Mouse (Mus musculus): ENCODE results near the gene Plekho2. TPM values are rescaled to one million over a fixed set of nuclear protein-coding genes. Genes with fewer than 3 reads are reported as not detected.

Gene Plekho2
- total and polyA plus RNA-seq, 2 experiments from 2014 or later, result 8.3 to 21.0 TPM

DNA sequence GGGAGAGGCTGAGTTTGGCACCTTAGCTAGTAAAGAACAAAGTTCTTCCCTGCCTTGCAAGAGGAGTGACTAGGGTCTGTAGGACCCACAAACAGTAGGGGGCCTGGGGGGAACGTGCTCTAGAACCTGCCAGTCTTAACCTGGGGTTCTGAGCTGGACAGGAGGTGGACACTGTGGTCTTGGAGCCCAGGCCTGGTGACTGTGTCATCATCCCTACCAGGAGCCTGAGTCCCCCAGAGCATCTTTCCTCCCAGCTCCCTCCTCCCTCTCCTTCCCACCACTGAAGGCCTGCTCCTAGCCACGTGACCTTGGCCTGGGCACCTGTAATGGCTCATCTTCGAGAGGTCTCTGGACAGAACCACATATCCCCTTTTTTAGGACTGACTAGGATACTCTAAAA, 45.7 kb downstream of the Plekho2 start:
- Histone ChIP-seq H3K27me3 (ENCODE audit: control insufficient read depth, insufficient read depth, low read length) (no peaks in the 10 kb centered on the region), H3K4me2 (ENCODE audit: low read depth, low read length) (no peak overlapping the region), H3K4me1 (ENCODE audit: control insufficient read depth, insufficient read depth) (no peaks in the 10 kb centered on the region), H3K36me3 (replicated peaks; ENCODE audit: control insufficient read depth, insufficient read depth, low read length) (no peaks in the 10 kb centered on the region), H3K9ac (replicated peaks; ENCODE audit: low read depth, low read length) (no peak overlapping the region), H3K9me3 (replicated peaks; ENCODE audit: control insufficient read depth, low read length) (no peaks in the 10 kb centered on the region), H3K4me3 (ENCODE audit: low read depth, low read length) (no peak overlapping the region), H3K27ac (ENCODE audit: low read depth) (no peak overlapping the region)
- WGBS, result 85% methylated on average over 3 of the region's 3 CpGs
- TF ChIP-seq EP300 (IDR thresholded peaks at IDR 0.05; ENCODE audit: low read depth) (no peak), CTCF (IDR thresholded peaks at IDR 0.05; ENCODE audit: low read depth) (no peak)
- ATAC-seq (ENCODE audit: insufficient read depth, low read depth), result no peak
- DNase-seq (ENCODE audit: low spot score), result no peak

DNA sequence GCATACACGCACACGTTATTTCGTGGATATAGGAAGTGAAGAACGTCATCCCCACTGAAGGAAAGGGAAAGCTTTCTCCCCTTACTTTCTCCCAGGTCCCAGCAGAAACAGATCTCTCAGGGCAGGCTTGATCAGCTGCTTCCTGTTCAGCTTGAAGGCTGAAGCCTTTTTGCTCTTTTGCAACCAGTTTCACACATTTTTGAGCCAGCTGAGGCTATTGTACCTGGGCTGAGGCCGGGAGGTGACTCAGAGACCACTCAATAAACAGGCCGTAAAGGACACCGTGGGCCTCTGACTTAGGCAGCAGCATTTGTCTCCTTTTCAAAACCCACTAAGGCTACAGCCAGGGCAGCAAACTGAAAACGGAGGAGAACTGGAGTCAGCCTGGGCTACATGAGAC, 46.9 kb downstream of the Plekho2 start:
- peaks cover 5% of the 10 kb centered on the region; the same call in 1 of the 2 replicates for H3K4me1 ChIP-seq (ENCODE audit: control insufficient read depth, insufficient read depth)

DNA sequence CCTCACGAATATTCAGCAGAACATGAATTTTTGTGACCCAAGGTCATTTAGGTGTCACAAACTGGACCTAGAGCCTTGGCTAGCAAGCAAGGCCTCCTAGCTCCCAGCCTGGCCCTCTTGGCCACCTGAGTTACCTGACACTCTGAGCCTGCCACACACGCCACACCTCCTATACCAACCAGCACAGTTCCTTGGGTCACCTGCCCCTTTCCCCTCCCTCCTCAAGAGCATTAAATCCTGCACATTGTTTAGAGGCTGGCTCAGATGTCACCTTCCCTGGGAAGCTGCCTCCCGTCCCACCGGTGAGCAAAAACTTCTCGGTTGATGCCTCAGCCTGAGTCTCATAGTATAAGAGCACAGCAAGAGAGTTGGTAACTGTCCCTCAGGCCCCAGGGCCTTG, 48.6 kb downstream of the Plekho2 start:
- no peaks in the 10 kb centered on the region for H3K27me3 ChIP-seq (ENCODE audit: control insufficient read depth, insufficient read depth, low read length)
- ATAC-seq (ENCODE audit: insufficient read depth, low read depth), result no peak
- no peak overlapping the region for H3K4me2 ChIP-seq (ENCODE audit: low read depth, low read length)
- no peak for DNase-seq (ENCODE audit: low spot score)
- H3K27ac ChIP-seq (ENCODE audit: low read depth), result no peak overlapping the region
- 88% methylated on average over 5 of the region's 5 CpGs for WGBS
- H3K36me3 ChIP-seq (replicated peaks; ENCODE audit: control insufficient read depth, insufficient read depth, low read length), result no peaks in the 10 kb centered on the region
- H3K4me1 ChIP-seq (ENCODE audit: control insufficient read depth, insufficient read depth), result peaks cover 5% of the 10 kb centered on the region; the same call in 1 of the 2 replicates
- H3K9ac ChIP-seq (replicated peaks; ENCODE audit: low read depth, low read length), result no peak overlapping the region
- H3K4me3 ChIP-seq (ENCODE audit: low read depth, low read length), result no peak overlapping the region
- TF ChIP-seq CTCF (IDR thresholded peaks at IDR 0.05; ENCODE audit: low read depth) (no peak), EP300 (IDR thresholded peaks at IDR 0.05; ENCODE audit: low read depth) (no peak)
- no peaks in the 10 kb centered on the region for H3K9me3 ChIP-seq (replicated peaks; ENCODE audit: control insufficient read depth, low read length)

More for the DNA sequence above, 46.9 kb downstream of the Plekho2 start:
- Histone ChIP-seq H3K9me3 (replicated peaks; ENCODE audit: control insufficient read depth, low read length) (no peaks in the 10 kb centered on the region), H3K36me3 (replicated peaks; ENCODE audit: control insufficient read depth, insufficient read depth, low read length) (no peaks in the 10 kb centered on the region), H3K4me3 (ENCODE audit: low read depth, low read length) (no peak overlapping the region), H3K27me3 (ENCODE audit: control insufficient read depth, insufficient read depth, low read length) (no peaks in the 10 kb centered on the region), H3K9ac (replicated peaks; ENCODE audit: low read depth, low read length) (no peak overlapping the region), H3K4me2 (ENCODE audit: low read depth, low read length) (no peak overlapping the region), H3K27ac (ENCODE audit: low read depth) (peak overlapping the region; percentile 23; the same call in 1 of the 2 replicates)
- WGBS, result 58% methylated on average over 8 of the region's 8 CpGs
- ATAC-seq (ENCODE audit: insufficient read depth, low read depth), result no peak
- DNase-seq (ENCODE audit: low spot score), result no peak
- TF ChIP-seq EP300 (IDR thresholded peaks at IDR 0.05; ENCODE audit: low read depth), result no peak
- TF ChIP-seq CTCF (IDR thresholded peaks at IDR 0.05; ENCODE audit: low read depth), result no peak

DNA sequence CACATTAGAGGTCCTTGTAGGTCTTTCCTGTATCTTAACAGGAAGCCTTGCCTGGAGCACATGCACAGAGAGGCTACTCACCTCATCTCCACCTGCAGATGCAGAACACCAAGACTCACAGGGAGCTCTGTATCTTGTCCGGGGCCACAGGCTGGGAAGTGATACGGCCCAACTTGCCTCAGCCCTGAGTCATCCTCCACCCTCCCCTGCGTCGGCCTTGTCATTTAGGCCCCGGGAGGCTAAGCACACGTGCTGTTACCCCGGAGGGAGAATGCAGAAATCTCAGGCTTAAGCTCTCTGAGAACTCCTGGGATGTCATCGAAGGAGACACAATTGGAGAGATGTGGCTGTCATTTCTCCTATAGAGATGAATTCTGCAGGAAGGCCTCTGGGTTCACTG, 50.2 kb downstream of the Plekho2 start:
- no peak overlapping the region for H3K4me2 ChIP-seq (ENCODE audit: low read depth, low read length)
- TF ChIP-seq CTCF (IDR thresholded peaks at IDR 0.05; ENCODE audit: low read depth), result no peak
- TF ChIP-seq EP300 (IDR thresholded peaks at IDR 0.05; ENCODE audit: low read depth), result no peak
- H3K4me3 ChIP-seq (ENCODE audit: low read depth, low read length), result no peak overlapping the region
- H3K4me1 ChIP-seq (ENCODE audit: control insufficient read depth, insufficient read depth), result peaks cover 5% of the 10 kb centered on the region; the same call in 1 of the 2 replicates
- DNase-seq (ENCODE audit: low spot score), result no peak
- H3K27ac ChIP-seq (ENCODE audit: low read depth), result no peak overlapping the region
- ATAC-seq (ENCODE audit: insufficient read depth, low read depth), result no peak
- no peaks in the 10 kb centered on the region for H3K9me3 ChIP-seq (replicated peaks; ENCODE audit: control insufficient read depth, low read length)
- H3K9ac ChIP-seq (replicated peaks; ENCODE audit: low read depth, low read length), result no peak overlapping the region
- 65% methylated on average over 8 of the region's 8 CpGs for WGBS
- H3K36me3 ChIP-seq (replicated peaks; ENCODE audit: control insufficient read depth, insufficient read depth, low read length), result no peaks in the 10 kb centered on the region
- no peaks in the 10 kb centered on the region for H3K27me3 ChIP-seq (ENCODE audit: control insufficient read depth, insufficient read depth, low read length)

DNA sequence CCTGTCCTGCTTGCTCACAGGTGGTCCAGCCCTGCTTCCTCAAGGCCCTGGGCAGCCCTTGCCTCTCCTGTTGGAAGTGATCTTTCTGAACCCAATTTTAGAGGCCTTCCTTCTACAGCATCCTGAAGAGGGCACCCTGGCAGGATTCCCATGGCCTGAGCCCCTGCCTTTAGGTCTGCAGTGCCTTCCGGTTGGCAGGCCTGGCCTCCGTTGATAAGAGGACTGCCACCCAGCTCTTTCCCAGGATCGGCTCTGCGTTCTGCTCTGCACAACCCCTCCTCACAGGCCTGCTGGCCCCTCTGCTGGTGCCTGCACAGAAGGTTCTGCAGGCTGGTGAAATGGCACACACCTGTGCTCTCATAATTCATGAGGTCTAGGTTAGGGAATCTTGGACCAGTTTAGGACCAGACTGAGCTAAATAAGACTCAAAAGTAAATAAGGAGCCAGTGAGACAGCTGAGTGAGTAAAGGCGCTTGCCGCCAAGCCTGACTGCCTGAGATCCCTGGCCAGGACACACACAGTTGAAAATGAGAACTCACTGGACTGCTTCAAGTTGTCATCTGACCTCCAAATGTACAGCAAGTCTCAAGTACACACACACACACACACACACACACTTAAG, 51.3 kb downstream of the Plekho2 start:
- ATAC-seq (ENCODE audit: insufficient read depth, low read depth) (no peak), DNase-seq (ENCODE audit: low spot score) (no peak)
- peaks cover 5% of the 10 kb centered on the region; the same call in 1 of the 2 replicates for H3K4me1 ChIP-seq (ENCODE audit: control insufficient read depth, insufficient read depth)
- H3K9me3 ChIP-seq (replicated peaks; ENCODE audit: control insufficient read depth, low read length), result no peaks in the 10 kb centered on the region
- H3K27me3 ChIP-seq (ENCODE audit: control insufficient read depth, insufficient read depth, low read length), result no peaks in the 10 kb centered on the region
- 0 out of 2 replicates have a peak overlapping the region, but pooled peaks have one; percentile 2 for H3K27ac ChIP-seq (ENCODE audit: low read depth)
- 34% methylated on average over 6 of the region's 6 CpGs for WGBS
- H3K4me2 ChIP-seq (ENCODE audit: low read depth, low read length), result no peak overlapping the region
- TF ChIP-seq CTCF (IDR thresholded peaks at IDR 0.05; ENCODE audit: low read depth) (no peak), EP300 (IDR thresholded peaks at IDR 0.05; ENCODE audit: low read depth) (no peak)
- H3K36me3 ChIP-seq (replicated peaks; ENCODE audit: control insufficient read depth, insufficient read depth, low read length), result no peaks in the 10 kb centered on the region
- no peak overlapping the region for H3K4me3 ChIP-seq (ENCODE audit: low read depth, low read length)
- no peak overlapping the region for H3K9ac ChIP-seq (replicated peaks; ENCODE audit: low read depth, low read length)

Measured in heart, postnatal 0 days (tissue).